Mouse (Mus musculus): ENCODE measurements around the gene Il4. TPM values are rescaled to one million over a fixed set of nuclear protein-coding genes. Genes with fewer than 3 reads are reported as not detected.
A peak's percentile ranks its signal among the peaks of the same experiment; 100 is the strongest.
"Not testable (repeated sequence)": the region's sequence is repeated elsewhere in the genome, so short reads cannot be mapped to it uniquely, and the experiment has no call there.

The Il4 gene
- polyA plus RNA-seq, 1 experiment from 2014 or later: 1.0 TPM

DNA sequence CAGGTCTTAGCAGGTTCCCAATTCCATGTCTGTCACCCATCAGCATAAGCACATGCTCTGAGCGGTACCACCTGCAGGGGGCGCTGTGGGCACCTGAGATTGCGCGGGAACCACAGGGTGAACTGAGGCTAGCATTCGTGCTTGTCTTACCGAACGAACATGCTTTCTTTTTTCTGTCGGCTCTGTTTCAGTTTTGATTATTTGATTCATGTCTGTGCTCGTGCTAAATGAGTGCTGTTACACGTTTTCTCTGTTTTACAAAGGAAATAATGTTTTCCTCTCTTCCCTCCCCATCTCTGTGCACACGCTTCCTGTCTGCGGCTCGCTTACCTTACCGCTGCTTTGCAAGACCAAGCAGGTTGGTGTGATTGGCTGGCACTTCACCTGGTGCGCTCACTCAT lies 28.1 kb downstream of the Il4 start:
- no peak for ATAC-seq (ENCODE audit: insufficient read depth, low FRiP score, low read depth)
- H3K36me3 ChIP-seq: peaks cover 9% of the 10 kb centered on the region
- H3K27ac ChIP-seq: no peak overlapping the region
- WGBS: 45% methylated on average over 15 of the region's 15 CpGs
- no peaks in the 10 kb centered on the region for H3K4me1 ChIP-seq
- no peak overlapping the region for H3K4me3 ChIP-seq (replicated peaks)
- no peak overlapping the region for H3K4me2 ChIP-seq
- no peak overlapping the region for H3K9ac ChIP-seq
- H3K27me3 ChIP-seq (replicated peaks): no peaks in the 10 kb centered on the region
- H3K9me3 ChIP-seq: no peaks in the 10 kb centered on the region

DNA sequence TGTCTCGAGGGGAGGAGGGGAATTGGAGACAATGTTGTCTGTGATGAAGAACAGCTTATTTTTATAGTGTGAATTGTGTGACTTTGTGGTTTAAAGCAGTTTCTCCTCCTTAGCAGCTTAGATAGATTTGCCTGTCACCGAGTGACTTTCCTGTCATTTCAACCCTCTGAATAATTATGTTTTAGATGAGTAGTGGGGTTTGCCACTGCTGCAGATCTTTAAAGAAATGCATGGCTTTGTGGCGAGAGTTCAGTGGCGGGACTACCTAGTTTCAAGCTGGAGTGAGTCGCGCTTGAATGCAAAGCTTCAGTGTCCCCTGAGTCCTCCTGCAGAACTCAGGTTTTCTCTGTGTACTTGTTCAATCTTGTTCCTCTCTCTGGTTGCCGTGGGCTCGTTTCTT lies 30.2 kb downstream of the Il4 start:
- ATAC-seq (ENCODE audit: insufficient read depth, low FRiP score, low read depth): no peak
- Histone ChIP-seq H3K27me3 (replicated peaks) (no peaks in the 10 kb centered on the region), H3K9ac (no peak overlapping the region), H3K4me2 (no peak overlapping the region), H3K4me3 (replicated peaks) (no peak overlapping the region), H3K9me3 (no peaks in the 10 kb centered on the region), H3K36me3 (peaks cover 9% of the 10 kb centered on the region; the same call in 1 of the 2 replicates), H3K27ac (no peak overlapping the region), H3K4me1 (no peaks in the 10 kb centered on the region)
- 79% methylated on average over 8 of the region's 8 CpGs for WGBS

DNA sequence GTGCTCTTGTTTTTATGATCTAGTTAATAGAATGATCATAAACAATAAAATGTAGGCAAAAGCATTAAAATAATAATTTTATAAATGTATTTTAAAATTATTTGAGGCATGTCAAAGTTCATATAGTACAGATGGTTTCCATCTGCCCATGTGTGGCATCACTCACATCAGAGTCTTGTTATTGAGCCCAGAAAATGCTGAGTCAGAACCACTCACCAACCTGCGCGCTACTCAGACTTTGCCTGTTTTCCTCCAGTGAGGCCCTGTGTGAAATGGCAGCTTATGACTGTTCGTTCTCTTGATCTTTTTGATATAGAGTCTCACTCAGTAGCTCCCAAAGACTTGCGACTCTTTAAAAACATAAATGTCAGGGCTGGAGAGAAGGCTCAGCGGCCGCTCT lies 33.0 kb downstream of the Il4 start:
- H3K4me3 ChIP-seq (replicated peaks): no peak overlapping the region
- WGBS: 94% methylated on average over 6 of the region's 6 CpGs
- H3K9me3 ChIP-seq: no peaks in the 10 kb centered on the region
- peaks cover 12% of the 10 kb centered on the region; the same call in 1 of the 2 replicates for H3K36me3 ChIP-seq
- no peak overlapping the region for H3K27ac ChIP-seq
- H3K4me1 ChIP-seq: no peaks in the 10 kb centered on the region
- no peak overlapping the region for H3K4me2 ChIP-seq
- H3K27me3 ChIP-seq (replicated peaks): no peaks in the 10 kb centered on the region
- ATAC-seq (ENCODE audit: insufficient read depth, low FRiP score, low read depth): no peak
- H3K9ac ChIP-seq: no peak overlapping the region

DNA sequence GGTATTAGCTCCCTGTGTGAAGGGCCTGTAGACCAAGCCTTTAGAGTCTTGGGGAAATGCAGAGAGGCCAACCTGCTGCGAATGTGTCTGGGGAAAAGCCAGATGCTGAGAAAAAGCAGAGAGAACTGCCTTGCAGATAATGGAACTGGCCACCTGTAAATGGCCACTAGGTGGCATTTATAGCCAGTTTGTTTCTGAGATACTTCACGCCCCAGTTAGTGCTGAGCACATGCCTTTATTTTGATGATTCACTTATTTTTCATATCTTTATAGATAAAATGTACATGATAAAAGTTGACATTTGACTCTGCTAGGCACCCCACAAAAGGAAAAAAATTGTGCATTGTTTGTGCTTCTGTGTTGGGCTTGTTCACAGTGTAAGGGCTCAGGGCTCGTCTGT lies 33.6 kb downstream of the Il4 start:
- ATAC-seq (ENCODE audit: insufficient read depth, low FRiP score, low read depth): no peak
- no peaks in the 10 kb centered on the region for H3K9me3 ChIP-seq
- H3K9ac ChIP-seq: no peak overlapping the region
- 53% methylated on average over 3 of the region's 3 CpGs for WGBS
- no peak overlapping the region for H3K4me2 ChIP-seq
- no peaks in the 10 kb centered on the region for H3K4me1 ChIP-seq
- peaks cover 16% of the 10 kb centered on the region; the same call in 1 of the 2 replicates for H3K36me3 ChIP-seq
- H3K27ac ChIP-seq: no peak overlapping the region
- H3K27me3 ChIP-seq (replicated peaks): no peaks in the 10 kb centered on the region
- no peak overlapping the region for H3K4me3 ChIP-seq (replicated peaks)

DNA sequence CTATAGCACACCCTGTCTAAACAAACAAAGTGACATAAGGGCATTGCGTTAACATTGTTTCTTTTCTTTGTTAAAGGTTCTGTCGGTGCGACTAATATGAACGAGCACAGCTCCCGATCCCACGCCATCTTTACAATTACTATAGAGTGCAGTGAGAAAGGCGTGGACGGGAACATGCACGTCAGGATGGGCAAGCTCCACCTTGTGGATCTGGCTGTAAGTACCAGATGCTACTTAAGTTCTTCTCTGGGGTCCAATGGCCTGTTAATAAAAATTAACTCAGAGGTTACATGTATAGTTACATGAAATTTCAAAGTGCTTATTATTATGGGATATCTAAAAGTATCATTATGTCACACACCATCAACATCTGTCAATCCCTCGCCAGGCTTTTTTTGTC lies 35.3 kb downstream of the Il4 start:
- 73% methylated on average over 10 of the region's 10 CpGs for WGBS
- Histone ChIP-seq H3K27me3 (replicated peaks) (no peaks in the 10 kb centered on the region), H3K9me3 (no peaks in the 10 kb centered on the region), H3K36me3 (peaks cover 20% of the 10 kb centered on the region; the same call in 1 of the 2 replicates), H3K4me3 (replicated peaks) (no peak overlapping the region), H3K9ac (no peak overlapping the region; the same call in 1 of the 2 replicates), H3K4me1 (no peaks in the 10 kb centered on the region), H3K27ac (no peak overlapping the region), H3K4me2 (no peak overlapping the region)
- ATAC-seq (ENCODE audit: insufficient read depth, low FRiP score, low read depth): no peak

DNA sequence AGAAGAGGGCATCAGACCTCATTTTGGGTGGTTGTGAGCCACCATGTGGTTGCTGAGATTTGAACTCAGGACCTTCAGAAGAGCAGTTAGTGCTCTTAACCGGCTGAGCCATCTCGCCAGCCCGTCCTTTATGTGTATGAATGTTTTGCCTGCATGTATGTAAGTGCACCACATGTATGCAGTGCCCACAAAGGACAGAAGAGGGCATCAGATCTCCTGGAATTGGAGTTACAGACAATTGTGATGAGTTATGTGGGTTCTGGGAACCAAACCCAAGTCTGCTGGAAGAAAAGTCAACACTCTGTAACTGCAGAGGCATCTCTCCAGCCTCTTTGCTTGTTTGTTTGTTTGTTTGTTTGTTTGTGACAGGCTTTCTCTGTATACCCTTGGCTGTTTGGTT lies 37.9 kb downstream of the Il4 start:
- H3K27me3 ChIP-seq (replicated peaks): no peaks in the 10 kb centered on the region
- H3K9ac ChIP-seq: no peak overlapping the region
- no peaks in the 10 kb centered on the region for H3K9me3 ChIP-seq
- no peak overlapping the region for H3K27ac ChIP-seq
- H3K36me3 ChIP-seq: peaks cover 20% of the 10 kb centered on the region; the same call in 1 of the 2 replicates
- 99% methylated on average over 3 of the region's 3 CpGs for WGBS
- ATAC-seq (ENCODE audit: insufficient read depth, low FRiP score, low read depth): no peak
- H3K4me3 ChIP-seq (replicated peaks): no peak overlapping the region
- H3K4me1 ChIP-seq: no peaks in the 10 kb centered on the region
- no peak overlapping the region for H3K4me2 ChIP-seq

DNA sequence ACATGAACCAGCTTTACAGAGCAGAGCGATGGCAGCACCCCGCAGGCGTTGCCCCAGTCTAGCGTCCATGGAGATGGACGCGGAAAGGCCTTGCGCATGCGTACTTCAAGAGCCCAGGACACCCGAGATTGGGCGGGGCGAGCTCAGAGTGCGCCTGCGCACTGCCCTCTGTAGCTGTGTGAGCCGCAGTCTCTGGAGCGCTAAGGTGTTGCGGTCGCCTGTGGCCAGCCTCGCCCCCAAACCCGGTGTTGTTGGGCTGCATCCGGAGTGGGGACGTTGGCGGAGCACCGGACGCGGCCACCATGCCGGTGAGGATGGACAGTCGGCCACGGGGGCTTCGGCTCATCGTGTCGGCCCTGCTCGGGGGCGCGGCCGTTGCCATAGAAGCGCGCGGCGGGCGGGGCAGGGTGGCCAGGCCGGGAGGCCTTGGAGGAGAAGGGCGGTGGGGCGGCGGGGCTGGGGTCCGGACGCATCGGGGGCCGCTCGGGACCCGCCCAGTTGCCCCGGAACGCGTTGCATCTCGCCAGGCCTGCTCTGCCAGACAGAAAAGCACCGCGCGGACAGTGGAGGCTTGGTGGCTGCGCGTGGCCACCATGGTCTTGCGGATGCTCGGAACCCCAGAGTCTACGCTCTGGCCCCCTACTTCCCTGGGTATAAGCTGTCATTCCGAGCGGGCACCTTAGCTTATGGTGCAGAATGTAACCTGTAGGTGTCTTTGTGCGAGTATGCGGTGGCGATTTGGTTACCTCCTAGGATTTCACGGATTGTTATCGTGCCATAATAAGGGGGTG lies 51.0 kb downstream of the Il4 start, which contains the start of gene Kif3a:
Kif3a (plus strand) TSS at position 156 of the 791 bp plus-strand sequence.
- peak; percentile 98 for ATAC-seq (ENCODE audit: insufficient read depth, low FRiP score, low read depth)
- Histone ChIP-seq H3K27ac (0 out of 2 replicates have a peak within 1 kb of the TSS, but pooled peaks have one; percentile 57), H3K4me1 (no peaks in the 10 kb centered on the region), H3K4me2 (peak within 1 kb of the TSS; percentile 72), H3K4me3 (replicated peaks) (peak within 1 kb of the TSS; percentile 93), H3K36me3 (no peaks in the 10 kb centered on the region), H3K9ac (peak within 1 kb of the TSS; percentile 85), H3K27me3 (replicated peaks) (no peaks in the 10 kb centered on the region), H3K9me3 (no peaks in the 10 kb centered on the region)
- under 1% methylated on average over 69 of the region's 69 CpGs for WGBS

DNA sequence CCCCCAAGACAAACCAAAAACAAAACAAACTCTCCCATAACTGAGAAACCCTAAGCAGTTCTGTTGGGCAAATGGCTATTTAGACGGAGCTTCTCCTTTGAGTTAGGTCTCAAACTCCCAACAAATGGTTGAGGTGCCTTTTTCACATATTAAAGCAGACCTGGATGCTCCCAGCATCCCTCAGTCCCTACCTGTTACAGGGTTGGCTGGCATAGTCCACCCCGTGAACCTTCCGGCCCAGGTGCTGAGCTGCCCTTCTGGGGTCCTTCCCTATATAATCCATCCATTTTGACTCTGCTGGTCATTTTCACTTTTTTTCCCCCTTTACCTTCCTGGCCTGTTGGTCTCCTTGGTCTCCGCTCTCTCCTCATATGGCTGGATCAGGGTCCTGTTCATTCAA lies 51.8 kb downstream of the Il4 start:
- Histone ChIP-seq H3K4me1 (no peaks in the 10 kb centered on the region), H3K27ac (no peak overlapping the region), H3K27me3 (replicated peaks) (no peaks in the 10 kb centered on the region), H3K9me3 (no peaks in the 10 kb centered on the region), H3K36me3 (no peaks in the 10 kb centered on the region), H3K4me3 (replicated peaks) (peak overlapping the region; percentile 93), H3K9ac (no peak overlapping the region), H3K4me2 (peak overlapping the region; percentile 72)
- WGBS: 83% methylated on average over 4 of the region's 4 CpGs
- no peak; the same call in 1 of the 2 replicates for ATAC-seq (ENCODE audit: insufficient read depth, low FRiP score, low read depth)

DNA sequence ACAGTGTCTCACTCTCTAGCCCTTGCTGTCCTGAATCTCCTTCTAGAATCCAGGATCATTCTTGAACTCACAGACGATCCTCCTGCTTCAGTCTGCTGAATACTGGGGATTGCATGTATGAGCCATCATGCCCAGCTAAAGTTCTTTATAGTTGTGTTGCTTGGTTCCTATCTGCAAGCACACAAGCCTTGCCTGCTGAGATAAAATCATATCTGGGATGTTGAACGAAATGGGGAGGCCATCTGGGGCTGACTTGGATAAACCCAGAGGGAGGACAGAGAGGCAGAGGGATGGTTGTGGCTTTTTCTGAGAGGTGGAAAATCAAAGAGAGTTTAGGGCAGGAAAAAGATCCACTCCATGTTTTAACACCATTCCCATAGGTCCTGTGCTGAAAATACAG lies 56.5 kb downstream of the Il4 start:
- no peaks in the 10 kb centered on the region for H3K9me3 ChIP-seq
- no peak for ATAC-seq (ENCODE audit: insufficient read depth, low FRiP score, low read depth)
- H3K9ac ChIP-seq: no peak overlapping the region
- H3K27ac ChIP-seq: no peak overlapping the region
- no peaks in the 10 kb centered on the region for H3K36me3 ChIP-seq
- H3K27me3 ChIP-seq (replicated peaks): no peaks in the 10 kb centered on the region
- whole genome bisulfite sequencing: 66% methylated on average over 2 of the region's 2 CpGs
- no peaks in the 10 kb centered on the region for H3K4me1 ChIP-seq
- H3K4me3 ChIP-seq (replicated peaks): no peak overlapping the region
- H3K4me2 ChIP-seq: no peak overlapping the region

DNA sequence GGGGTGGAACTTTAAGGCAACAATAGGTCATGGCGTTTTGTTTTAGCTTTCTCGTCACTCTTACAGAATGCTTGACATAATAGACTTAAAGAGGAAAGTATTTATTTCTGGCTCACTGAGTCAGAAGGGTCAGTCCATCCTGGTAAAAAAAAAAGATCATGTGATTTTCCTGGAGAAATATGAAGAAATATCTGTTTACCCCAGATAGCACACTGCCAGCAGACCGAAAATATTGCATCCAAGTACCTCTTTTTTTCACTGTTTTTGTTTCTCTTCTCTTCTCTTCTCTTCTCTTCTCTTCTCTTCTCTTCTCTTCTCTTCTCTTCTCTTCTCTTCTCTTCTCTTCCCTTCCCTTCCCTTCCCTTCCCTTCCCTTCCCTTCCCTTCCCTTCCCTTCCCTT lies 58.5 kb downstream of the Il4 start:
- not testable (repeated sequence) for H3K27me3 ChIP-seq (replicated peaks); H3K4me2 ChIP-seq; H3K4me1 ChIP-seq; ATAC-seq (ENCODE audit: insufficient read depth, low FRiP score, low read depth); H3K27ac ChIP-seq; H3K4me3 ChIP-seq (replicated peaks); H3K9me3 ChIP-seq; H3K36me3 ChIP-seq; H3K9ac ChIP-seq
- WGBS: 78% methylated on average over 1 of the region's 3 CpGs

DNA sequence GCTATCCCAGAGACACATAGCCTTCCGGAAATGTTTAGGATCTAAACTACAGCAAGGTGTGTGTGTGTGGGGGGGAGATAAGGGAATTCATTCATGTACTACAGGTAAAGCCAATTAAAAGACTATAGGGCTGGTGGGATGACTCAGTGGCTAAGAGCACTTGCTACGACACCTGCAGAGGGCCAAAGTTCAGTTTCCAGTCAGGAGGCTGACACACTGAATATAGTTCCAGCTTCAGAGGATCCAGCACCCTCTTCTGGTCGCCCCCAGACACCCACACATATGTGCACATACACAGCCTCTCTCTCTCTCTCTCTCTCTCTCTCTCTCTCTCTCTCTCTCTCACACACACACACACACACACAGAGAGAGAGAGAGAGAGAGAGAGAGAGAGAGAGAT lies 60.5 kb downstream of the Il4 start:
- H3K4me2 ChIP-seq; H3K4me1 ChIP-seq; ATAC-seq (ENCODE audit: insufficient read depth, low FRiP score, low read depth); H3K27ac ChIP-seq; H3K27me3 ChIP-seq (replicated peaks); H3K9ac ChIP-seq; H3K9me3 ChIP-seq; H3K36me3 ChIP-seq; H3K4me3 ChIP-seq (replicated peaks): not testable (repeated sequence)
- 88% methylated on average over 1 of the region's 3 CpGs for WGBS

DNA sequence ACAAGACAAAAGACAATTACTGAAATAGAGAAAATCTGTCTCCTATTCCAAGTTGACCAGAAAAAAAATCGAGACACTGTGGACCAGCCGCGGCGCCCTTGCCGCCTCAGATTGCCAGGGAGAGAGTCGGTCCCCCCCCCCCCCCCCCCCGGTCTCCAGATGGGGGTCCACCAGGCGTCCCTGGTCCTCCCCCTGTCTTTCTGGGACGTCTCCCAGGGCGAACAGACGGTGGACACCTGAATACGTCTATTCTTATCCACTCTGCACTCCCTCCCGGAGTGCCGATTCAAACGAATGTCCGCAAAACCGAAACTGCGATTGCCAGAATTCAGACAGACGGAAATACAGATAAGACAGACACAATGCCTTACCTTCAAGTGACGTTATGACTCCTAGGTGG lies 61.9 kb downstream of the Il4 start:
- WGBS: 94% methylated on average over 8 of the region's 20 CpGs
- H3K9ac ChIP-seq: not testable (repeated sequence)

More for the DNA sequence above, 61.9 kb downstream of the Il4 start:
- not testable (repeated sequence) for H3K4me1 ChIP-seq; H3K27ac ChIP-seq; H3K4me3 ChIP-seq (replicated peaks); H3K4me2 ChIP-seq; H3K27me3 ChIP-seq (replicated peaks); H3K9me3 ChIP-seq; ATAC-seq (ENCODE audit: insufficient read depth, low FRiP score, low read depth); H3K36me3 ChIP-seq

Measured in stomach, embryonic 15.5 days (tissue).